Mouse (Mus musculus) liver, embryonic 14.5 days (tissue): ENCODE data around the gene Kat5. TPM values are rescaled to one million over a fixed set of nuclear protein-coding genes. Genes with fewer than 3 reads are reported as not detected.

Experiments used
- ATAC-seq: fragments of 200-750 bp; cut with Nextera tagmentation; 2 replicates; pipeline ENCODE4 v1.8.0; 2017; ENCODE audit warnings: moderate number of reproducible peaks, mild to moderate bottlenecking, moderate library complexity; ENCODE audit not compliant: insufficient read depth
- DNase-seq, 3 experiments: peaks; one replicate each; pipeline ENCODE4 v3.0.0-alpha.2; 2012 to 2013; ENCODE audit warnings: low read depth in 3 of 3, low spot score in 3 of 3
- H3K27ac ChIP-seq: fragments of 300-500 bp; sonication (generic); 2 replicates; pipeline ENCODE4 v1.5.1; 2014; ENCODE audit warnings: moderate library complexity, mild to moderate bottlenecking, control low read depth, inconsistent platforms
- H3K27me3 ChIP-seq: fragments of 300-500 bp; sonication (generic); 2 replicates; pipeline ENCODE4 v1.6.1; 2014; ENCODE audit warnings: mild to moderate bottlenecking, low read length, moderate library complexity; ENCODE audit not compliant: control insufficient read depth, insufficient read depth
- H3K36me3 ChIP-seq: fragments of 300-500 bp; sonication (generic); replicated peaks from 2 replicates; pipeline ENCODE4 v1.6.1; 2014; ENCODE audit warnings: low read depth; ENCODE audit not compliant: control insufficient read depth, insufficient read depth
- H3K4me1 ChIP-seq, 2 experiments: fragments of 200-500 bp in 1 of 2; fragments of 300-500 bp in 1 of 2; sonication (generic) in 1 of 2; replicated peaks; 2 replicates each; pipeline ENCODE4 v1.6.1; 2012 to 2014; ENCODE audit warnings: antibody characterized with exemption in 1 of 2, inconsistent platforms in 1 of 2, low read length in 1 of 2; ENCODE audit not compliant: control insufficient read depth in 2 of 2, insufficient read depth in 2 of 2
- H3K4me2 ChIP-seq: fragments of 300-500 bp; sonication (generic); 2 replicates; pipeline ENCODE4 v1.6.1; 2014; ENCODE audit warnings: low read depth, mild to moderate bottlenecking, control low read depth, moderate library complexity
- H3K4me3 ChIP-seq, 2 experiments: fragments of 200-500 bp in 1 of 2; fragments of 300-500 bp in 1 of 2; sonication (generic) in 1 of 2; 2 replicates each; pipeline ENCODE4 v1.5.1; 2012 to 2014; ENCODE audit warnings: low read depth in 2 of 2, low read length in 2 of 2, mild to moderate bottlenecking in 2 of 2, control low read depth in 1 of 2, inconsistent platforms in 1 of 2, moderate library complexity in 1 of 2; ENCODE audit not compliant: insufficient read depth in 1 of 2
- H3K9ac ChIP-seq: fragments of 300-500 bp; sonication (generic); replicated peaks from 2 replicates; pipeline ENCODE4 v1.6.1; 2014; ENCODE audit warnings: mild to moderate bottlenecking, control low read depth, moderate library complexity
- H3K9me3 ChIP-seq: fragments of 300-500 bp; sonication (generic); 2 replicates; pipeline ENCODE4 v1.6.1; 2016; ENCODE audit warnings: low read length, mixed read lengths; ENCODE audit not compliant: control insufficient read depth
- CTCF ChIP-seq: IDR thresholded peaks from 2 replicates; pipeline ENCODE4 v1.5.1; 2016; ENCODE audit warnings: antibody characterized with exemption, low read depth, control low read depth
- EP300 ChIP-seq: IDR thresholded peaks from 2 replicates; pipeline ENCODE4 v1.6.1; 2016; ENCODE audit warnings: antibody characterized with exemption, low read depth
- WGBS: fragments of 180-500 bp; shearing (Covaris S2); extraction: QIAGEN DNeasy Blood & Tissue Kit; methylation state at CpG from one replicate; pipeline ENCODE4 v1.1.7; 2014; ENCODE audit not compliant: insufficient replicate concordance; 5-methylcytosine and 5-hydroxymethylcytosine counted together
- polyA plus RNA-seq, 2 experiments: library from polyadenylated mRNA; depleted of rRNA in 1 of 2; stranded (reverse) in 1 of 2; unstranded in 1 of 2; fragments of >200 nt; fragmentation: Nextera tagmentation in 1 of 2; extraction: Ambion mirVana in 1 of 2; gene quantifications; 2 replicates each; pipeline versions ENCODE4 v1.2.1 to v1.2.3; 2012 to 2014

The Kat5 gene
- polyA plus RNA-seq, 2 experiments = 8.5 to 25.6 TPM

DNA sequence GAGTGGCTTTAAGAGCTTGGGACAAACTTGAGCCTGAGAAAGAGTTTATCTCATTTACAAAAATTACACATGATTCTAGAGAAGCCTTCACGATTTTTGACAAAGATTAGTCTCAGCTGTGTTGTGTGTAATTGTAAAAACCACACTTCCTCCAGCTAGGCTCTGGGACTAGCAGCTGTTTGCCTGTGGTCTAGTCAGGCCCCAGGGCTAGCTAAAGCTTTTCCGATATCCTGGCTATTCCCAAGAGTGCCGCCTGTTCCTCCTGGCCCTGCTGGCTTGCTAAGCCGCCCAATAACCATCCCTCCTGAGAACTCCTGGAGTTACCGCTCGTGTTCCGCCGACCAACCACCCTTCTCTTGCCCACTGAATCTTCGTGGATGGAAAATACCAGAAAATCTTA, 22.1 kb upstream of the Kat5 start:
- Histone ChIP-seq H3K4me1 (peaks cover 5 to 8% of the 10 kb centered on the region in 2 experiments; a peak in 3 of 4 replicates), H3K27me3 (no peaks in the 10 kb centered on the region), H3K9me3 (no peaks in the 10 kb centered on the region), H3K27ac (no peak overlapping the region), H3K4me2 (no peak overlapping the region), H3K9ac (no peak overlapping the region), H3K36me3 (no peaks in the 10 kb centered on the region), H3K4me3 (no peak overlapping the region)
- DNase-seq = no peak
- TF ChIP-seq EP300 (no peak), CTCF (no peak)
- 67% methylated on average over 9 of the region's 9 CpGs for WGBS
- ATAC-seq = no peak

DNA sequence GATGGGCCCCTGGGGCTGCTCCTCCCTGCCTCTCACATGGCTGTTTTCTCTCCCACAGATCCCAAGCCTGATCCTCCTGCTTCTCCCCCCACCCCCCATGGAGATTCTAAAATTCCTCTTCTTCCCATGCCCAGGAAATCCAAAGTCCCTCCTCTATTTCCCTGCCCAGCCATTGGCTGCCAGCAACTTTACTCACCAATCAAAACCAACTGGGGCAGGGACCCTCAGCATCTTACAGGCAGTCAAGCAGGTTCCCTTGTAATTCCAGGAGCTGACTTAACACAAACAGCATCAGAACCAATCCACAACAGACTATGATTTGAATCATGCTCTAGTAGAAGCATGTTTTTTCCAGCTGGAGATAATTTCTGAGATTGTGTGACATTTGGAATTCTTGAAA, 19.9 kb upstream of the Kat5 start:
- Histone ChIP-seq H3K4me1 (no peaks in the 10 kb centered on the region), H3K9me3 (no peaks in the 10 kb centered on the region), H3K4me2 (no peak overlapping the region), H3K27ac (no peak overlapping the region), H3K27me3 (no peaks in the 10 kb centered on the region), H3K36me3 (no peaks in the 10 kb centered on the region), H3K9ac (no peak overlapping the region), H3K4me3 (no peak overlapping the region)
- ATAC-seq (no peak), DNase-seq (no peak)
- no peak for TF ChIP-seq EP300
- no peak for TF ChIP-seq CTCF

DNA sequence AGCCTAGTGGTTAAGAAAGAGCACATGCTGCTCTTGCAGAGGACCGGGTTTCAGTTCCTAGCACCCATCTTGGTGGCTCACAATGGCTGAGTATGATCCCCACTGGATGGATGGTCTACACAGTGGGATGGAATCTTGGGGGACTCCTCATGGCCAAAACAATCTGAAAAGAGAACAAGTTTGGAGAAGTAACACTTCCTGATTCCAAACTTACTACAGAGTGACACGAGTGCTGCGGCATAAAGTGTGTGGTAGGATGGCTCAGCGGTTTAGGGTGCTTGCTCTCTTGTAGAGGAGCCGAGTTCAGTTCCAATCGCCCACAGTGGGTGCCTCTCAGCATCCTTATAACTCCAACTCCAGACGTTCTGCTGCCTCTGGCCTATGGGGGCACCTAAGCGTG, 15.3 kb upstream of the Kat5 start:
- TF ChIP-seq EP300 (no peak), CTCF (no peak)
- no peak overlapping the region for H3K9ac ChIP-seq
- no peaks in the 10 kb centered on the region for H3K4me1 ChIP-seq
- H3K27me3 ChIP-seq = no peaks in the 10 kb centered on the region
- no peak overlapping the region for H3K4me3 ChIP-seq
- no peak for DNase-seq
- no peaks in the 10 kb centered on the region for H3K36me3 ChIP-seq
- H3K4me2 ChIP-seq = no peak overlapping the region
- 57% methylated on average over 8 of the region's 8 CpGs for WGBS
- no peak overlapping the region for H3K27ac ChIP-seq
- ATAC-seq = no peak
- no peaks in the 10 kb centered on the region for H3K9me3 ChIP-seq

DNA sequence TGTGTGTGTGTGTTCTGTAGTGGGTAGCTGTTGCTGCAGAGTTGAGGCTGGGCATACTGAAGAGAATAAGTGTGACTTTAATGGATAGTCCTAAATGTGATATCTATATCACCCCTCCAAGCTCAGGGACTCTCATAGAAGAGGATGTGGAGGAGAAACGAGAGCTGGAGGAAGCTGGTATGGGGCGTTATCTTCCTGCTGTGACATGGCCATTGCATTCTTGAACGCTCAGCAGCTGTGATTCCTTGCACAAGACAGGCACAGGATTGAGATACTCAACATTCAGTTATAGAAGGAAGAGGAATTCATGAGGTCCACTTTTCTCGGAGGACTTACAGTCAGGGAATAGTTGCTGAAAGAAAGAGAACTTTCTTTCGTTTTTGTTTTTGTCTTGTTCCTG, 11.8 kb upstream of the Kat5 start:
- Histone ChIP-seq H3K36me3 (no peaks in the 10 kb centered on the region), H3K4me2 (no peak overlapping the region), H3K9me3 (no peaks in the 10 kb centered on the region), H3K27ac (no peak overlapping the region), H3K4me3 (no peak overlapping the region), H3K9ac (no peak overlapping the region), H3K27me3 (no peaks in the 10 kb centered on the region), H3K4me1 (no peaks in the 10 kb centered on the region)
- ATAC-seq = no peak
- 33% methylated on average over 5 of the region's 5 CpGs for WGBS
- no peak for DNase-seq
- TF ChIP-seq CTCF (no peak), EP300 (no peak)

DNA sequence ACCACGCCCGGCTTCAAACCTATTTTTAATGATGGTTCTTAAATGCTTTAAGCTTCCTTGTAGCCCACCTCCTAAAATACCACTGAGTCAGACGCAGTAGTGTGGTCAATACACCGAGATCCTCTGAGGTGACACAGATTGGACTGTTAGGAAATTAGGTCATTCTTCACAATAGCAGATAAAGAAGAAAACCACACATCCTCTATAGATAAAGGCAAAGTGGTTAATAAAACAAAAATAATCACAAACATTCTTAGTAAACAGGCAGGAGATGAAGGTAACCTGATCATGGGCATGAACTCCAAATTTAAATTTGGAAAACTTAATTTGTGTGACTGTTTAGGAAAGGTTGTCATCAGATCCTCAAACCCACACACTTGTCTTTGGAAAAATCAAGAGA, 10.0 kb upstream of the Kat5 start:
- ATAC-seq = no peak
- Histone ChIP-seq H3K9me3 (no peaks in the 10 kb centered on the region), H3K9ac (no peak overlapping the region), H3K27me3 (no peaks in the 10 kb centered on the region), H3K4me2 (no peak overlapping the region), H3K4me3 (no peak overlapping the region), H3K27ac (no peak overlapping the region), H3K4me1 (no peaks in the 10 kb centered on the region), H3K36me3 (no peaks in the 10 kb centered on the region)
- 31% methylated on average over 4 of the region's 4 CpGs for WGBS
- no peak for DNase-seq
- TF ChIP-seq EP300 (no peak), CTCF (no peak)

DNA sequence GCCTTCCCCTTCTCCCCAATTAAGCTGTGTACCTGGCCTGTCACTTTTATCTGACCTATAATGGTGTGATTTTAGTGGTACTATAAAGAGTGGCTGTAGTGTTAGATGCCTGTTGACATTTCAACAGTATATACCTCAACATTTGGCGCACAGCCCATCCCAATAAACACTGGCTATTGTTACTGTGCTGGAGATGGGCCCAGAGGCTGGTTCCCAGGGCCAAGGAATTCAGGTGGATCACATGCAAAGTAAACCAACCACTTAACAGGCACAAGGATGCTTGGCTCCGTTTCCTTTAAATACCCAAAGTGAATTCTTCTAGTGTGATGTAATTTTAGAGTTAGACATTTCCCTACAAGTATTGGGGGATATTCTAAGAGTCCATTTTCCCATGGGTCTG, 4.9 kb upstream of the Kat5 start:
- Histone ChIP-seq H3K27ac (no peak overlapping the region), H3K4me2 (no peak overlapping the region), H3K27me3 (no peaks in the 10 kb centered on the region), H3K4me1 (peaks cover 19 to 21% of the 10 kb centered on the region in 2 experiments), H3K36me3 (no peaks in the 10 kb centered on the region), H3K9me3 (no peaks in the 10 kb centered on the region), H3K4me3 (no peak overlapping the region), H3K9ac (no peak overlapping the region)
- ATAC-seq = no peak
- 70% methylated on average over 2 of the region's 2 CpGs for WGBS
- DNase-seq = no peak
- TF ChIP-seq EP300 (no peak), CTCF (no peak)
